Mouse (Mus musculus) spleen, adult 2 months (tissue): Measurements from ENCODE around the gene Alkbh2.

Experiments
- CTCF ChIP-seq: fragments of 200-500 bp; IDR thresholded peaks from 2 replicates; pipeline ENCODE4 v1.5.1; 2011; ENCODE audit warnings: mild to moderate bottlenecking, inconsistent platforms; ENCODE audit not compliant: insufficient read depth, insufficient read length, insufficient replicate concordance; ENCODE audit errors: extremely low read depth
- POLR2A ChIP-seq: fragments of 200-500 bp; IDR thresholded peaks from 2 replicates; pipeline ENCODE4 v1.6.1; 2011; ENCODE audit warnings: low read depth, low read length, inconsistent platforms

DNA sequence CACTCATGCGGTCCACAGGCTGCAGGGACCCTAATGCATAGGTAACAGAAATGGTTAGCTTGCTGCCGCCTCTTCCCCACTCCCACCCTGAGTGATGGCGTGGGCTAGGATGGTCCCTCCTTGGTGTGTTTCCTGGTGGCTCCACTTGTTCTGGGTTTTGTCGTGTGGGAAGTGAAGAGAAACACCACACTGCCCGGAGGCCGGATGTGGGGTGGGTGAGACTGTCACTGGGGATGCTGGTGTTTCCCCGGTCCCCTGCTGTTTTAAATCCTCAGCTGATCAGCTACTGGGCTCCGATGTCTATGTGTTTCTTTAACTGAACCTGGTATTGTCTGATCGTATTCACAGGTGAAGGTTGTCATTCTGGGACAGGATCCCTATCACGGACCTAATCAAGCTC is 7.5 kb upstream of the Alkbh2 start:
- TF ChIP-seq CTCF (no peak), POLR2A (no peak)
